Mouse (Mus musculus) heart, adult 8-10 months (tissue): ENCODE measurements around the gene Rab22a. TPM values are rescaled to one million over a fixed set of nuclear protein-coding genes. Genes with fewer than 3 reads are reported as not detected.
"Not testable (repeated sequence)": the region's sequence is repeated elsewhere in the genome, so short reads cannot be mapped to it uniquely, and the experiment has no call there.

Source experiments
- DNase-seq: peaks from one replicate; pipeline ENCODE4 v3.0.0; 2022; ENCODE audit warnings: low spot score
- total RNA-seq, 4 experiments: library from RNA; stranded (reverse); gene quantifications; 2 replicates each; pipeline ENCODE4 v1.2.4; 2022

Gene Rab22a
- total RNA-seq, 4 experiments from 2014 or later, result 32.9 to 41.6 (median 36.0) TPM

- DNase-seq, result not testable (repeated sequence)
These were observed 59.6 kb downstream of the Rab22a start, which contains the start of gene 1700010B08Rik for GRCm38 (mm10) chr2:173719115-173719514. TSS of gene 1700010B08Rik (plus strand) at chr2:173719415.

GRCm38 (mm10) chr2:173722251-173722857 lies 62.8 kb downstream of the Rab22a start:
- no peak for DNase-seq

- no peak for DNase-seq
These were observed 64.8 kb downstream of the Rab22a start for GRCm38 (mm10) chr2:173724382-173724781.

GRCm38 (mm10) chr2:173724940-173725807 lies 65.6 kb downstream of the Rab22a start:
- no peak for DNase-seq

GRCm38 (mm10) chr2:173725819-173726218 lies 66.3 kb downstream of the Rab22a start:
- no peak for DNase-seq

- DNase-seq, result no peak
These were observed 70.9 kb downstream of the Rab22a start for GRCm38 (mm10) chr2:173730444-173730966.

GRCm38 (mm10) chr2:173734426-173734825 lies 74.9 kb downstream of the Rab22a start:
- no peak for DNase-seq

GRCm38 (mm10) chr2:173737222-173737989 lies 77.8 kb downstream of the Rab22a start, which contains the start of gene Vapb:
TSS of gene Vapb (plus strand) at chr2:173737511.
- peak; percentile 98 for DNase-seq

- no peak for DNase-seq
These were observed 78.7 kb downstream of the Rab22a start for GRCm38 (mm10) chr2:173738232-173738631.

GRCm38 (mm10) chr2:173739107-173739506 lies 79.5 kb downstream of the Rab22a start:
- no peak for DNase-seq

- no peak for DNase-seq
These were observed 82.5 kb downstream of the Rab22a start for GRCm38 (mm10) chr2:173742090-173742489.

- no peak for DNase-seq
These were observed 83.2 kb downstream of the Rab22a start for GRCm38 (mm10) chr2:173742744-173743143.

- DNase-seq, result no peak
These were observed 84.7 kb downstream of the Rab22a start for GRCm38 (mm10) chr2:173744070-173744815.

- no peak for DNase-seq
These were observed 89.5 kb downstream of the Rab22a start for GRCm38 (mm10) chr2:173748961-173749659.

GRCm38 (mm10) chr2:173755433-173756144 lies 96.0 kb downstream of the Rab22a start:
- no peak for DNase-seq
